Mouse (Mus musculus): ENCODE measurements around the gene Atr. TPM values are rescaled to one million over a fixed set of nuclear protein-coding genes. Genes with fewer than 3 reads are reported as not detected.
"Not testable (repeated sequence)": the region's sequence is repeated elsewhere in the genome, so short reads cannot be mapped to it uniquely, and the experiment has no call there.

Gene Atr
- polyA plus RNA-seq, 1 experiment: 3.7 TPM

DNA sequence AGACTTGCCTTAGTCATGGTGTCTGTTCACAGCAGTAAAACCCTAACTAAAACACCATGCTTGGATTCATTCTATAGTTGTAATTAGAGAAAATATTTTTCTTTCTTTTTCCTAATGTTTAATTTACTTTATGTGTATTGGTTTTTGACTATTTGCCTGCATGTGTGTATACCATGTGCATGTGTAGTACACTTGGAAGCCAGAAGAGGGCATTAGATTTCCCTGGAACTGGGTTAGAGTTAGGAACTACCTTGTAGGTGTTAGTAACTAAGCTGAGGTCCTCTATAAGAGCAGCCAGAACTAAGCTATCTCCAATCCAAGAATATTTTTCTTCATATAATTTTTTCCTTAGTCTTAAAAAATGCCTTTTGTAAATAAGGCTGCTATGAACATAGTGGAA lies 75.5 kb downstream of the Atr start:
- no peak for DNase-seq (ENCODE audit: low read depth)

DNA sequence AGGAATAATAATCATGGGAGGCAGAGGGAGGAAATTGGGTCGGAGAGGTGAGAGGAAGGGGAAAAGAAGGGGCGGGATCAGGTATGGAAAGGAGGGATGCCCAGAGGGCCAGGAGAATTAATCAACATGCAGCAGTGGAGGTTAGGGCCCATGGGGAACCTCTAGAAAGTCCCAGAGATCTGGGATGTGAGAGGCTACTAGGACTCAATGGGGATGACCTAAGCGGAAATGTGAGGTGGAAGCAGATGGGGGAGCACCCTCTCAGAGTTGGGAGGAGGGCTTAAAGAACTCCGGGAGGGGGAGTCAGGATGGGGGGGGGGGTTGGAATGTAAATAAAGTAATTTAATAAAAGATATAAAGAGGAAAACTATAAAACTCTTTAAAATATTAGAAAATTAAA lies 96.3 kb downstream of the Atr start:
- DNase-seq (ENCODE audit: low read depth): no peak

DNA sequence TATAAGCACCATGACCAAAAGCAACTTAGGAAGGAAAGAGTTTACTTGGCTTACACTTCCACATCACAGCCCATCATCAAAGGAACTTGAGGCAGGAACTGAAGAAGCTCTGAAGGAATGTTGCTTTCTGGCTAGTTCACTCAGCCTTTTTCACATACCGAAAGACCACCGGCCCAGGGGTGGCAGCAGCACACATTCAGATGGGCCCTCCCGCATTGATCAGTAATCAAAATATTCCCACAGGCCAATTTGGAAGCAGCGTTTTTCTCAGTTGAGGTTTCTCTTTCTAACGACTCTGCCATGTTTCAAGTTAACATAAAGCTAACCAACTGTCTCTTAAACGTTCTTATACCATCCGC lies 96.8 kb downstream of the Atr start:
- DNase-seq (ENCODE audit: low read depth): no peak

DNA sequence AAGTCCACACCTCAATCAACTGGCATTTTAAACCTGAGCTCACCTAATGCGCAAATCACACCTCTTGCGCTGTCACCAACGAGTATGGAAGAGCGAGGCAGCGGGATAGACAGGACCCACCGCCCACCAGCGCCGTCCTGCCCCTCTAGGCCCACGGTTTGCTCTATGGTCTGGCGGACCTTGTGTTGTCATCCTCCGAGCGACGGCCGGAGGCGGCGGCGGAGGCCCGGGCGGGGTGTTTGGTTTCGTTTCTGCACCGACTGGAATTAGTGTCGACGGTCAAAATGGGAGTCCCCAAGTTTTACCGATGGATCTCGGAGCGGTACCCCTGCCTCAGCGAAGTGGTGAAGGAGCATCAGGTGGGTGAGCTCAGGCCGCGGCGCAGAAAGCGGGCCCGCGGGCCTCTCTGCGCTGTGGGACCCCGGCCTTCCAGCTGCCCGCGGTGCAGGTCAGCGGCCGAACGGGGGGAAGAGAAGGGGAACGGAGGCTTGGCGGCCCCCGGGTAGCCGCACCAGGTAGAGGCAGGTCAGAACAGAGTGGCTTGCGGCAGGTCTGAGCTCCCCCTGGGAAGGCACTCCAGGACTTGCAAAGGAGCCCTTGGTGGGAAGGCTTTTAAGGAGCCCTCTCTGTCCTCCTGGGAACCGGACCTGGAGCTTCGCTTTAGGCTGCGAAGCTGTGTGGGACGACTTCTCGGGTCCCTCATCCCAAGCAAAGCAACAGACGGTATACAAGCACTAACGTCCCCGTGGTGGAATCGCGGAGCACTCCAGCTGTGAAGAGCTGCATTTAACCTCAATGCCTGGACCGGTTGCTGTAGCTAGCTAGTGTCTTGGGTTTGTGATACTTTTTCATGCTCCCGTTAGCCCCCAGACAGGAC lies 97.4 kb downstream of the Atr start, which contains the start of gene Xrn1:
Gene Xrn1 (plus strand): TSS at position 176 of the 877 bp plus-strand sequence.
- peak; percentile 49 for DNase-seq (ENCODE audit: low read depth)

DNA sequence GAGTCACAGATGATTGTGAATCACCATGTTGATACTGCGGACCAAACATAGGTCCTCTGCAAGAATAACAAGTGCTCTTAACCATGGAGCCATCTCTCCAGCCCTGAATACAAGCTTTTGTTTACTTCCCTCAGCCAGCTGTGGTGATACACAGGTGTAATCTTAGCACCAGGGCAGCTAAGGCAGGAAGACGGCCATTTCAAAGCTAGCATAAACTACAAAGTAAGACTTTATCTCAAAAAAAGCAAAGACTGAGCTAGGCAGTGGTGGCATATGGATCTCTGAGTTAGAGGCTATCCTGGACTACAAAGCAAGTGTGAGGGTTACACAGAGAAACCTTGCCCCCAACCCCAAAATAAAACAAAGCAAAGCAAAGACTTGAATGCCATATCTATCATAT lies 100.2 kb downstream of the Atr start:
- no peak for DNase-seq (ENCODE audit: low read depth)

DNA sequence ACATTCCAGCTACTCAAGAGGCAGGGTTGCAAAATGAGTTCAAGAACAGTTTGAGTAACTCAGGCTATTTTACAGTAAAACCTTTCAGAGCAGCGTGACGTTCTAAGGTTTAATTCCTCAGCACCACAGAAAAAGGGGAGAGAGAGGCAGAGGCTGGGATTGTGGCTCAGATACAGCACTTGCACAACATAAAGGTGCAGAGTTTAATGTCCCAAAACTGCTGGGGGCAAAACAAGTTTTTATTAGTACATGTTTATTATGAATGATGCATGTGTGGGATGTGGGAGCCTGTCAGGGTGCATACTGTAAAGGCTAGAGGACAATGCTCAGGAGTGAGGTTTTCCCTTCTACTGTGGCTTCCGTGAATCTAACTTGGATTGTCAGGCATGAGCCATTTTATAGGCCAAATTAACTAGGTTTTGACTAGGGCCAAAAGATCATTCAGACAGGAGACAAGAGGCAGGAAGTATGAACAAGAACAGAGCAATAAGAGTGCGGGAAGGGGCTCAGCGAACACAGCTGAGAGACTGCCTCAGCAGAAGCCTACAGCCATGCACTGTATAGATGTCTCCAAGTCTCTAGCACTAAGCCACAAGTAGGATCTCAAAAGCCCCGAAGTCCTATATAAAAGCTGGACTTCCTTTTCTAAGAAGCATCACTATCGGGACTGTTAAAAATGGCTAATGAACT lies 100.8 kb downstream of the Atr start:
- DNase-seq (ENCODE audit: low read depth): peak; percentile 52

DNA sequence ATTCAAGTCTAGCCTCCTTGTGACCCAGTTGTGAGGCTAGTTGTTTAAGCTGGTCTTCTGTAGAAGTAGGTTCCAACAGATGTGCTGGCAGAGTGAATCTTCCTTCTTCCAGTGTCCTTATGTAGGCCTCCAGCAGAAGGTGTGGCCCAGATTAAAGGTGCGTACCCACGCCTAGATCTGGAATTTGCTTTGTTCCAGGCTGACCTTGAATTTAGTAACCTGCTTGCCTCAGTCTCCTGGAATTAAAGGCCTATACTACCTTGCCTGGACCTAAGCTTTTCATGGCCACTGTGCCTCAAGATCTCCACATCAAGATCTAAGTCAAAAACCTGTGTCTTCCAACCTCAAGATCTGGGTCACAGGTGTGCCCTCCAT lies 101.3 kb downstream of the Atr start:
- not testable (repeated sequence) for DNase-seq (ENCODE audit: low read depth)

DNA sequence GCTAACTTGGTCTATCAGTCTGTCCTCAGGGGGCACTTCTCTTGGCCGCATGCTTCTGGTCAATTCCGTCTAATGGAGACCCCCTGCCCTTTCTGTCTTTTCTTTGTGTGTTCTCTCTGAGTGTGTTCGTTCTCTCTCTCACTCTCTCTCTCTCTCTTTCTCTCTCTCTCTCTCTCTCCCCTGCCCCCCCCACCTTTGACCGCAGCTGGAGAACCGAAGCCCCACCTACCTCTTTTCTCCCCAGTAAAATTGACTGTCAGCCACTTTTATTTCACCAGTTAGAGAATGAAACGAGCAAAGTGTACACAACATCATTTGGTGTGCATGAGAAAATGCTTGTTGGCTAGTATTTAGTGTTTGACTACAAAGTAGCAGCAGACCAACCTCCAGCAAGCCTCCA lies 101.8 kb downstream of the Atr start:
- no peak for DNase-seq (ENCODE audit: low read depth)

DNA sequence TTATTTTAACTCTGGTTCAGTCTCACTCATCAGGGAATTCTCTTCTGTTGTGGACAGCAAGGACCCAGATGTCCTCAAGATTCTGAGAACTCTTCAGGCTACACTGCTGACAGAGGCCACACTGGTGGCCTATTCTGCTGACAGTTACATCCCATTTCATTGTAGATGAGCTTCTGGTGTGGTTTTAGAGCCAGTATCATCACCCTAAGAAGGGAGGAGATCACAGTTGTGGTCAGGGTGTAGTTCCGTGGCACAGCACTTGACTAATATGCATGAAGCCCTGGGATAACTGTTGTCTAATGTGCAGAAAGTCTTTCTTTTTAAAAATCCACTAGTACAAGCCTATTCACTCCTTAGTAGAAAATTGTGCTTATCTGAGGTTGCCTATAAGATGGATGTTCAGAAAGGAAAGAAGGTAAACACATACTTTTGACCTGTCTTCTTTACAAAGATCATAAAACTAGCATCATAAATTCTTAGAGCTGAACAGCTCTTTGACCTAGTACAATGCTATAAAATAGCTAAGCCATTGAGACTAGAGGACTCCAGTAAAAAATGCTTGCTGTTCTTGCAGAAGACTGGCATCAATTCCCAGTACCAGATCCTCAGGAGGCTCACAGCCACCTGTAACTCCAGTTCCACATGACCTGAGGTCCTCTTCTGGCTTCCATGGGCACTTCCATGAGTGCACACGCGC lies 102.5 kb downstream of the Atr start:
- DNase-seq (ENCODE audit: low read depth): no peak

DNA sequence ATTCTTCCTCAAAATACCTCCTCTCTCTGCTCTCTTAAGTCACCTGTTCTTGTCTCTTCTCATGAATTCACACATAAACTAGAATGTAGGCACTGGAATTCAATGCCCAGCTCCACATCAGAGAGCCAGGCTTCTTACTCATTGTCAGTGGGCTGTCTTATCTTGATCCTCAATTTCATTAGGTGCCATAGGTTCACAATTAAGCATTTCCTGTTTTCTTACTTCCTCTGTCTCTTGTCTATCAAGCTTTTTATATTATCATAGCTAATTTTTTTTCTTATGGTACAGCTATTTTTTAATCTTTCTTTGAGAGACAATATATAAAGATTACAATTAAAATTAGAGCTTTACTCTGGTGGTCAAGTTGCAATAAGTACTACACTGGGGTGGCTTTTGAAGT lies 103.7 kb downstream of the Atr start:
- no peak for DNase-seq (ENCODE audit: low read depth)

DNA sequence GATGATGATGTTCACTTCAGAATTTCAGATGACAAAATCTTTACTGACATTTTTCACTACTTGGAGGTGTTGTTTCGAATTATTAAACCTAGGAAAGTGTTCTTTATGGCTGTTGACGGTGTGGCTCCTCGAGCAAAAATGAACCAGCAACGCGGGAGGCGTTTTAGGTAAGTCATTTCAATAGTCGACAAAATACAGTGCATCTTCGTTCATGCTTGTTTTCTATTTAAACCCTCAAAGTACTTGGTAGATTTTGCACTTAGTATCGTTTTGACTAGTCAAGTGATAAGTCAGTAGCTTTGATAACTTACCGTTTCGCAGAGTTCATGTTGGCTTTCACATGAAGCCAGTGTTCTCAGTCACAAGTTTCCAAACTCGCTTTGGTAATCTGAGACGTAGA lies 106.6 kb downstream of the Atr start:
- no peak for DNase-seq (ENCODE audit: low read depth)

DNA sequence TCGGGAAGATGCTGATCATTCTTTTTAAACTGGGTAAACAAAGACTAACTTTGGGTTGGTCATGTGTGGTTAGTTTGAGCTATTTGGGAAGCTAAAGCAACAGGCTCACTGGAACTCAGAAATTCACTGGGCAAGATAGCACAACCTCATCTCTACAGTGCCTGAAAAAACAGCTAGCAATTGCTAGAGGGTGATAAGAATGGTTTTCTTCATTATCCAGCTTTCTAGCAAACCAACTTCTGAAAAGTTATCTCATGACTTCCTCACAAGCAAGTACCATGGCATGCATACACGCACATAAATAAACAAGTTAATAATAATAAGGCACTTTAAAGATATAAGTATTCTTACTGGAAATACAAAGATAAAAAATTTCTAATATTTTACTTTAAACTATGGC lies 120.9 kb downstream of the Atr start:
- DNase-seq (ENCODE audit: low read depth): no peak

DNA sequence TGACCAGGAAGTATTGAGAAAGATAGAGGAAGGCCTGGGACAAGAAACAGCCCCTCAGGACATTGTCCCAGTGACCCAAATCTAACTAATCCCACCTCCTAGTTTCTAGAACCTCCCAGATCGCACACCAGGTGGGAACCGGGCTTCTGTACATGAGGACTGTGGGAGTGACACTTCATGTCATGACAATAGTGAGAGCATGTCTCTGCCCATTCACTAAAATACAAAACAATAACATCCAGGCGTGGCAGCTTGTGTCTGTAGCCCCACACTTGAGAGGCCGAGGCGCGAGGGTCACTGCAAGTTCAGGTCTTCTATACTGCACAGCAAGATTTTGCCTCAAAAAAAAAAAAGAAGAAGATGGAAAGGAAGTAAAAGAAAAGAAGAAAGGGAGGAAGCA lies 122.5 kb downstream of the Atr start:
- no peak for DNase-seq (ENCODE audit: low read depth)

DNA sequence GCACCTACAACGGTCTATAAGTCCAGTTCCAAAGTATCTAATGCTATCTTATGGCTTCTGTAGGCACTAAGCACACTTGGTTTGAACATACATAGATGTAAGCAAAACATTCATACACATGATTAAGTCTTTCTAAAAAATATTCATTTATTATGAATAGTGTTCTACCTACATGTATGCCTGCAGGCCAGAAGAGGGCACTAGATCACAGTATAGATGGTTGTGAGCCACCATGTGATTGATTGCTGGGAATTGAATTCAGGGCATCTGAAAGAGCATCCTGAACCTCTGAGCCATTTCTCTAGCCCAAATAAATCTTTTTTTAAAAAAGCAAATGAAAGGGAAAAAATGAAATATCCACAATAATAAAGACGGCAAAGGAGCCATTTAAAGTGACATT lies 134.9 kb downstream of the Atr start:
- DNase-seq (ENCODE audit: low read depth): no peak

Other genes with a start within 250 kb of the Atr start
- gene Pcolce2, start 220.0 kb upstream of the Atr start, polyA plus RNA-seq (2012; rRNA removed): 1.2 and 1.3 TPM in 2 replicates
- gene Trpc1, start 107.2 kb upstream of the Atr start, polyA plus RNA-seq (2012; rRNA removed): 1.3 and 1.4 TPM in 2 replicates
- gene Pls1, start 12.3 kb upstream of the Atr start, polyA plus RNA-seq (2012; rRNA removed): 0.38 and 0.61 TPM in 2 replicates
- 5.0 and 5.1 TPM in 2 replicates for gene Xrn1, start 97.2 kb downstream of the Atr start, polyA plus RNA-seq (2012; rRNA removed)